ENCODE assay signal across 17 mouse cellular contexts in genomic region chr4:132795171-132795570, GRCm38 (mm10). TPM values are rescaled to one million over a fixed set of nuclear protein-coding genes. Genes with fewer than 3 reads are reported as not detected.
DNase-seq lines count a peak whose midpoint lies in the region; ATAC-seq and TF ChIP-seq lines count a peak whose summit lies in the region.
"Had no signal": no experiment of that assay in that cellular context is flagged by ENCODE, and none has a peak within 500 bp of the region (broad histone marks: within the 10 kb centered on the region; RNA-seq: fewer than 3 reads in every experiment).

No protein-coding gene starts in this region.

- H3K4me1 ChIP-seq in liver, adult 2 months (ENCODE audit: control insufficient read depth, insufficient read depth, low read length), result no peaks in the 10 kb centered on the region
- peaks cover 7% of the 10 kb centered on the region; the same call in 1 of the 2 replicates for H3K4me1 ChIP-seq in brown adipose tissue, adult 24 weeks (ENCODE audit: control insufficient read depth, insufficient read depth, insufficient read length, low read length)
- H3K4me1 ChIP-seq in liver, embryonic 16.5 days (ENCODE audit: control insufficient read depth, low read depth, low read length), result peaks cover 13% of the 10 kb centered on the region

- WGBS in liver, adult 2 months, result 80% methylated on average over 7 of the region's 7 CpGs
- WGBS in liver, embryonic 16.5 days (ENCODE audit: insufficient replicate concordance), result 64% methylated on average over 7 of the region's 7 CpGs

- DNase-seq in gastrocnemius, adult 2 months, result no peak
- DNase-seq in gastrocnemius, postnatal 36 days, result no peak
- DNase-seq in liver, adult 2 months (ENCODE audit: extremely low read depth, low read depth, low spot score), result no peak
- DNase-seq in liver, result no peak
- DNase-seq in layer of hippocampus, postnatal 14 days (ENCODE audit: low spot score in 2 of 2), result no peak
- no peak for DNase-seq in urinary bladder, postnatal 25 days (ENCODE audit: low spot score)
- DNase-seq: cerebellum, adult 9-10 months; gastrocnemius, postnatal 25 days; kidney, adult 18-20 months; kidney, postnatal 4 days; layer of hippocampus, postnatal 36 days; right cerebral cortex, postnatal 25 days had no signal

- no peaks in the 10 kb centered on the region for H3K79me2 ChIP-seq in liver, adult 2 months (ENCODE audit: control insufficient read depth, insufficient read depth, low read length)

- intact Hi-C loops in gastrocnemius, adult 2 months (cut with DNase I), result no loop called here
- intact Hi-C loops in gastrocnemius, postnatal 36 days (cut with DNase I), result no loop called here

- H3K9ac ChIP-seq in liver, adult 2 months (ENCODE audit: low read depth, low read length), result peak overlapping the region; percentile 24; the same call in 1 of the 2 replicates
- H3K9ac ChIP-seq in liver, embryonic 16.5 days (ENCODE audit: low read depth, low read length), result no peak overlapping the region
- H3K9ac ChIP-seq: forebrain, embryonic 15.5 days had no signal

- H3K27ac ChIP-seq in gastrocnemius, adult 2 months, result peak overlapping the region; percentile 67
- peak overlapping the region; percentile 43 for H3K27ac ChIP-seq in liver, adult 2 months (replicated peaks; ENCODE audit: insufficient read depth, low read depth, low read length)
- H3K27ac ChIP-seq in brown adipose tissue, adult 24 weeks (replicated peaks; ENCODE audit: low read depth, low read length), result peak overlapping the region; percentile 64
- H3K27ac ChIP-seq in liver, embryonic 16.5 days (ENCODE audit: low read length), result no peak overlapping the region
- H3K27ac ChIP-seq: forebrain, embryonic 15.5 days; hindbrain, embryonic 14.5 days had no signal

- no peak for ATAC-seq in liver, embryonic 16.5 days (ENCODE audit: low read depth)
- ATAC-seq: forebrain, embryonic 15.5 days; Patski had no signal

- TF ChIP-seq CTCF in gastrocnemius, adult 2 months (IDR thresholded peaks at IDR 0.05), result no peak
- no peak for TF ChIP-seq CTCF in liver, adult 2 months (IDR thresholded peaks at IDR 0.05; ENCODE audit: low read depth, low read length)

- no peak for TF ChIP-seq POLR2A in liver, adult 2 months (IDR thresholded peaks at IDR 0.05; ENCODE audit: extremely low read depth, insufficient read depth, low read length)

- H3K9me3 ChIP-seq in liver, embryonic 16.5 days (replicated peaks; ENCODE audit: control insufficient read depth, low read length), result no peaks in the 10 kb centered on the region
- H3K9me3 ChIP-seq: forebrain, embryonic 15.5 days had no signal

- H3K36me3 ChIP-seq in liver, adult 2 months (ENCODE audit: control insufficient read depth, insufficient read depth, low read length), result no peaks in the 10 kb centered on the region
- H3K36me3 ChIP-seq in liver, embryonic 16.5 days (ENCODE audit: control insufficient read depth, insufficient read depth), result no peaks in the 10 kb centered on the region
- H3K36me3 ChIP-seq: forebrain, embryonic 15.5 days had no signal

- H3K4me3 ChIP-seq in gastrocnemius, adult 2 months, result peak overlapping the region; percentile 74
- peak overlapping the region; percentile 0; the same call in 1 of the 2 replicates for H3K4me3 ChIP-seq in liver, adult 2 months (ENCODE audit: insufficient read depth, low read depth, low read length)
- H3K4me3 ChIP-seq in brown adipose tissue, adult 24 weeks (ENCODE audit: insufficient read depth, low read depth, low read length), result peak overlapping the region; percentile 69
- H3K4me3 ChIP-seq in liver, embryonic 16.5 days (ENCODE audit: low read depth, low read length), result peak overlapping the region; percentile 61
- H3K4me3 ChIP-seq: forebrain, embryonic 15.5 days had no signal

- H3K27me3 ChIP-seq in liver, adult 2 months (ENCODE audit: control insufficient read depth, insufficient read depth, low read length), result peaks cover 4% of the 10 kb centered on the region; the same call in 1 of the 2 replicates
- peaks cover 16% of the 10 kb centered on the region for H3K27me3 ChIP-seq in liver, embryonic 16.5 days (ENCODE audit: control insufficient read depth, insufficient read depth, low read depth, low read length)
- H3K27me3 ChIP-seq: Patski had no signal

- peak overlapping the region; percentile 77; the same call in 1 of the 2 replicates for H3K4me2 ChIP-seq in liver, embryonic 16.5 days (ENCODE audit: low read depth, low read length)

RNA-seq across cellular contexts. Expression of gene Themis2, which starts 1.0 kb away (rescaled TPM):
- total RNA-seq in gastrocnemius, adult 2 months (2021), result under 1 TPM; 0.69 to 0.70 TPM
- under 1 TPM; 0.72 to 0.87 TPM for total RNA-seq in gastrocnemius, postnatal 36 days (2021)
- total RNA-seq in liver, adult 2 months (2014; rRNA removed), result 2.5 and 3.0 TPM in 2 replicates
- polyA plus RNA-seq in liver, adult 2 months (2012; rRNA removed), result 1.3 and 3.1 TPM in 2 replicates
- 2.8 and 3.4 TPM in 2 replicates for polyA plus RNA-seq in brown adipose tissue, adult 24 weeks (2012; ENCODE audit: insufficient read depth, insufficient read length, missing spikeins)
- 2.6 and 3.2 TPM in 2 replicates for polyA plus RNA-seq in liver, embryonic 16.5 days (2015; fragmentation: Nextera tagmentation; extraction: Ambion mirVana)
- total RNA-seq in layer of hippocampus, postnatal 14 days (2021), result under 1 TPM; 0.53 to 0.55 TPM
- polyA plus RNA-seq: Patski had no signal

RNA-seq across cellular contexts. Expression of gene Rpa2, which starts 27.0 kb away (rescaled TPM):
- 10 to 100 TPM; 14.2 to 16.3 TPM for total RNA-seq in gastrocnemius, adult 2 months (2021)
- 10 to 100 TPM; 13.8 to 14.7 TPM for total RNA-seq in gastrocnemius, postnatal 36 days (2021)
- 6.6 and 8.1 TPM in 2 replicates for total RNA-seq in liver, adult 2 months (2014; rRNA removed)
- polyA plus RNA-seq in liver, adult 2 months (2012; rRNA removed), result 9.2 and 11.1 TPM in 2 replicates
- polyA plus RNA-seq in brown adipose tissue, adult 24 weeks (2012; ENCODE audit: insufficient read depth, insufficient read length, missing spikeins), result 3.5 and 6.6 TPM in 2 replicates
- 65.4 and 72.6 TPM in 2 replicates for polyA plus RNA-seq in liver, embryonic 16.5 days (2015; fragmentation: Nextera tagmentation; extraction: Ambion mirVana)
- 10 to 100 TPM; 11.6 to 13.4 TPM for total RNA-seq in layer of hippocampus, postnatal 14 days (2021)

RNA-seq across cellular contexts. Expression of gene Smpdl3b, which starts 38.1 kb away (rescaled TPM):
- total RNA-seq in gastrocnemius, adult 2 months (2021), result under 1 TPM; 0.47 to 0.66 TPM
- total RNA-seq in gastrocnemius, postnatal 36 days (2021), result under 1 TPM; 0.42 to 0.74 TPM
- 0.34 and 0.65 TPM in 2 replicates for total RNA-seq in liver, adult 2 months (2014; rRNA removed)
- polyA plus RNA-seq in liver, adult 2 months (2012; rRNA removed), result 0.16 and 0.34 TPM in 2 replicates
- polyA plus RNA-seq in brown adipose tissue, adult 24 weeks (2012; ENCODE audit: insufficient read depth, insufficient read length, missing spikeins), result 0.92 TPM in 1 of 2 replicates, not detected in the other
- polyA plus RNA-seq in liver, embryonic 16.5 days (2015; fragmentation: Nextera tagmentation; extraction: Ambion mirVana), result 0.75 and 0.90 TPM in 2 replicates
- 1 to 10 TPM; 1.0 to 1.2 TPM for total RNA-seq in layer of hippocampus, postnatal 14 days (2021)

RNA-seq across cellular contexts. Expression of gene Ppp1r8, which starts 47.8 kb away (rescaled TPM):
- 10 to 100 TPM; 13.6 to 14.8 TPM for total RNA-seq in gastrocnemius, adult 2 months (2021)
- 10 to 100 TPM; 11.2 to 12.5 TPM for total RNA-seq in gastrocnemius, postnatal 36 days (2021)
- 9.3 and 9.8 TPM in 2 replicates for total RNA-seq in liver, adult 2 months (2014; rRNA removed)
- polyA plus RNA-seq in liver, adult 2 months (2012; rRNA removed), result 9.3 and 10.9 TPM in 2 replicates
- 17.3 and 20.4 TPM in 2 replicates for polyA plus RNA-seq in brown adipose tissue, adult 24 weeks (2012; ENCODE audit: insufficient read depth, insufficient read length, missing spikeins)
- polyA plus RNA-seq in liver, embryonic 16.5 days (2015; fragmentation: Nextera tagmentation; extraction: Ambion mirVana), result 21.6 and 22.0 TPM in 2 replicates
- 10 to 100 TPM; 44.1 to 44.9 TPM for total RNA-seq in layer of hippocampus, postnatal 14 days (2021)

Comparison
In these comparisons a context has a peak if more than half of its experiments do, and no peak if none do; other contexts are left out.
1. H3K4me3 ChIP-seq: peak in every context shown above with its lines; median percentile 74 in gastrocnemius, adult 2 months; 69 in brown adipose tissue, adult 24 weeks; 61 in liver, embryonic 16.5 days; 0 in liver, adult 2 months.